Mouse (Mus musculus) ES-E14 (cell line): ENCODE data around the gene Usf2. TPM values are rescaled to one million over a fixed set of nuclear protein-coding genes. Genes with fewer than 3 reads are reported as not detected.

Source experiments
- DNase-seq: peaks from one replicate; pipeline ENCODE4 v3.0.0-alpha.2; 2013; ENCODE audit warnings: low read depth, low spot score
- H3K27ac ChIP-seq: 2 replicates; pipeline ENCODE4 v1.5.1; 2012; ENCODE audit warnings: low read depth, mild to moderate bottlenecking, low read length, moderate library complexity, mixed read lengths; ENCODE audit not compliant: poor library complexity, insufficient read depth, severe bottlenecking
- H3K36me3 ChIP-seq: 2 replicates; pipeline ENCODE4 v1.6.1; 2012; ENCODE audit warnings: mild to moderate bottlenecking, low read length, moderate library complexity, mixed read lengths; ENCODE audit not compliant: control insufficient read depth, poor library complexity, insufficient read depth, severe bottlenecking
- H3K4me1 ChIP-seq, 2 experiments: fragments of 150-350 bp in 1 of 2; sonication (generic) in 1 of 2; 2 replicates each; pipeline ENCODE4 v1.6.1; 2012; ENCODE audit warnings: low read length in 2 of 2, mild to moderate bottlenecking in 1 of 2, mixed read lengths in 1 of 2; ENCODE audit not compliant: control insufficient read depth in 2 of 2, insufficient read depth in 2 of 2, poor library complexity in 1 of 2
- H3K4me3 ChIP-seq, 2 experiments: fragments of 150-350 bp in 1 of 2; sonication (generic) in 1 of 2; 2 replicates each; pipeline ENCODE4 v1.5.1; 2012; ENCODE audit warnings: low read length in 2 of 2, low read depth in 1 of 2, mild to moderate bottlenecking in 1 of 2, mixed read lengths in 1 of 2; ENCODE audit not compliant: insufficient read depth in 1 of 2, poor library complexity in 1 of 2, severe bottlenecking in 1 of 2
- H3K9ac ChIP-seq: 2 replicates; pipeline ENCODE4 v1.6.1; 2012; ENCODE audit warnings: low read depth, mild to moderate bottlenecking, low read length, mixed read lengths; ENCODE audit not compliant: poor library complexity, insufficient read depth, severe bottlenecking
- H3K9me3 ChIP-seq: fragments of 150-350 bp; sonication (generic); 2 replicates; pipeline ENCODE4 v1.6.1; 2012; ENCODE audit warnings: low read depth, mild to moderate bottlenecking, low read length; ENCODE audit not compliant: control insufficient read depth, insufficient read depth
- CHD2 ChIP-seq: IDR thresholded peaks from 2 replicates; pipeline ENCODE4 v1.6.1; 2014; ENCODE audit warnings: mild to moderate bottlenecking, low read depth, low read length, inconsistent platforms
- HCFC1 ChIP-seq: IDR thresholded peaks from 2 replicates; pipeline ENCODE4 v1.6.1; 2012; ENCODE audit warnings: low read length, inconsistent platforms, borderline replicate concordance; ENCODE audit not compliant: insufficient read depth
- MAFK ChIP-seq: IDR thresholded peaks from 2 replicates; pipeline ENCODE4 v1.6.1; 2014; ENCODE audit warnings: mild to moderate bottlenecking, low read depth, low read length, inconsistent platforms; ENCODE audit not compliant: insufficient read depth
- ZC3H11A ChIP-seq: IDR thresholded peaks from 2 replicates; pipeline ENCODE4 v1.6.1; 2012; ENCODE audit warnings: low read depth, mild to moderate bottlenecking, inconsistent platforms, low read length, borderline replicate concordance
- ZNF384 ChIP-seq: IDR thresholded peaks from 2 replicates; pipeline ENCODE4 v1.6.1; 2012; ENCODE audit warnings: low read depth, low read length, inconsistent platforms
- in situ Hi-C, 2 experiments: fragments of 600-800 bp; cut with MboI; formaldehyde crosslinking; loops; one replicate each; pipeline ENCODE4 v1.15.1; 2025; ENCODE audit warnings: low sequenced_read_pairs in 2 of 2, inconsistent platforms in 1 of 2; ENCODE audit not compliant: unreplicated experiment in 2 of 2
- total RNA-seq: library from RNA; depleted of rRNA; stranded (reverse); fragments of 300-350 nt; gene quantifications from 2 replicates; pipeline ENCODE4 v1.2.3, GENCODE M21; 2012

The Usf2 gene
- total RNA-seq, 1 experiment, result 32.1 TPM

GRCm38 (mm10) chr7:30957367-30957783, 772 bp upstream of the Usf2 start:
- Histone ChIP-seq H3K9ac (peak overlapping the region; percentile 91), H3K4me1 (peaks cover 2 to 16% of the 10 kb centered on the region in 2 experiments; a peak in 2 of 4 replicates), H3K36me3 (peaks cover 48% of the 10 kb centered on the region), H3K4me3 (peak overlapping the region; percentile 83 to 91), H3K27ac (peak overlapping the region; percentile 89), H3K9me3 (no peaks in the 10 kb centered on the region)
- in situ Hi-C loops, result no loop called here
- no peak for TF ChIP-seq HCFC1
- TF ChIP-seq MAFK, result no peak
- no peak for TF ChIP-seq CHD2
- no peak for TF ChIP-seq ZNF384
- no peak for TF ChIP-seq ZC3H11A
- DNase-seq, result peak; percentile 65

- no peak for TF ChIP-seq ZNF384
- TF ChIP-seq MAFK, result no peak
- TF ChIP-seq HCFC1, result no peak
- no peak for TF ChIP-seq CHD2
- TF ChIP-seq ZC3H11A, result no peak
- Histone ChIP-seq H3K4me1 (peaks cover 2 to 16% of the 10 kb centered on the region in 2 experiments; a peak in 2 of 4 replicates), H3K9ac (peak overlapping the region; percentile 91), H3K9me3 (no peaks in the 10 kb centered on the region), H3K36me3 (peaks cover 48% of the 10 kb centered on the region), H3K27ac (peak overlapping the region; percentile 89), H3K4me3 (peak overlapping the region; percentile 83 to 91)
- no peak for DNase-seq
- in situ Hi-C loops, result no loop called here
These were observed 249 bp downstream of the Usf2 start for GRCm38 (mm10) chr7:30956357-30956751.

- Histone ChIP-seq H3K36me3 (peaks cover 45% of the 10 kb centered on the region), H3K27ac (peak overlapping the region; percentile 89), H3K9ac (peak overlapping the region; percentile 91), H3K4me3 (peak overlapping the region; percentile 83 to 91), H3K4me1 (peaks cover 2 to 16% of the 10 kb centered on the region in 2 experiments; a peak in 2 of 4 replicates), H3K9me3 (no peaks in the 10 kb centered on the region)
- in situ Hi-C loops, result no loop called here
- no peak for TF ChIP-seq CHD2
- TF ChIP-seq ZC3H11A, result 0 out of 2 replicates have a peak, but pooled peaks have one; percentile 2
- DNase-seq, result peak; percentile 63
These were observed 833 bp downstream of the Usf2 start for GRCm38 (mm10) chr7:30955584-30956356.

GRCm38 (mm10) chr7:30954971-30955520, 1.6 kb downstream of the Usf2 start:
- TF ChIP-seq MAFK (no peak), HCFC1 (no peak), ZNF384 (no peak), ZC3H11A (no peak), CHD2 (no peak)
- Histone ChIP-seq H3K9me3 (no peaks in the 10 kb centered on the region), H3K4me1 (peaks cover 2 to 16% of the 10 kb centered on the region in 2 experiments; a peak in 2 of 4 replicates), H3K4me3 (peak overlapping the region; percentile 83 to 91; a peak in 3 of 4 replicates), H3K9ac (no peak overlapping the region), H3K36me3 (peaks cover 46% of the 10 kb centered on the region), H3K27ac (no peak overlapping the region)
- no peak for DNase-seq
- in situ Hi-C loops, result no loop called here
